Mouse (Mus musculus) heart, adult 2 months (tissue): ENCODE measurements at regions not wholly inside any gene's neighbourhood (a gene's known extent, or its start where the extent isn't known, plus 50 kb on each side); places are given as distances from the start of the nearest gene placed in this dataset.

Experiments used
- CTCF ChIP-seq: fragments of 200-600 bp; IDR thresholded peaks from 2 replicates; pipeline ENCODE4 v1.8.1; 2022; ENCODE audit warnings: antibody characterized with exemption, mild to moderate bottlenecking, moderate library complexity
- EP300 ChIP-seq: fragments of 200-500 bp; IDR thresholded peaks from 2 replicates; pipeline ENCODE4 v1.6.1; 2011; ENCODE audit warnings: low read depth, low read length, control low read depth; ENCODE audit not compliant: insufficient read depth
- POLR2A ChIP-seq: fragments of 200-500 bp; IDR thresholded peaks from 2 replicates; pipeline ENCODE4 v1.6.1; 2011; ENCODE audit warnings: mild to moderate bottlenecking, low read depth, low read length, control low read depth; ENCODE audit not compliant: insufficient read depth

DNA sequence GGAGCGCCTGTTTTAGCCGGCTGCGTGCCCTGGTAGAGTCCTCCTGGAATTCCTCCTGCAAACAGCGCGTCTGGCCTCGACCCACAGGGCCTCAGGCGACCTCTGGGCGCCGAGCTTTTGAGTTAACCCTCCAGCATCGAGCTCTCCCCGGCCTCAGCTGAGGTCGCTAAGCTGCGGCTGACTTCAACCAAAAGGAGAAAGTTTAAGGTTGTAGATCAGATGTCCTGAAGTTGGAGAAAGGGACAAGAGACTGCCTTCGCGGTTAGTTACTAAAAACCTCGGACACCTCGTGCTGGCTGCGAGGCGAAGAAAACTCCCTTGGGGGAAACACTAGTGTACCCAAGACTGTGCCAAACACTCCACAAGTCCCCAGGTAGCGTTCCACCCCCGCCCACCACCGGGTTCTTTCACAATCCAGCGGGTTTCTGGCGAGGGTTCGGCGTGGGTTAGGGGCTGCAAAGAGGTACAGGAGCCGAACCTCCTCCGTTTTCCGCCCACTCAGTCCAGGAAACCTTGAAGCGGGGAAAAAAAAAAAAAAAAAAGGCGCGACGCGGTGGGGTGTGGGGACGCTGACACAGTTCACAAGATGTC lies 78.9 kb downstream of the Kcnrg start:
- TF ChIP-seq EP300 (no peak), POLR2A (no peak), CTCF (no peak)
